Mouse (Mus musculus) liver, adult 2 months (tissue): ENCODE data around the gene Snai1. TPM values are rescaled to one million over a fixed set of nuclear protein-coding genes. Genes with fewer than 3 reads are reported as not detected.

Experiments used
- DNase-seq: peaks from one replicate; pipeline ENCODE4 v3.0.0-alpha.2; 2011; ENCODE audit warnings: low read depth, low spot score; ENCODE audit errors: extremely low read depth
- H3K27ac ChIP-seq: fragments of 200-500 bp; replicated peaks from 2 replicates; pipeline ENCODE4 v1.5.1; 2012; ENCODE audit warnings: low read depth, mild to moderate bottlenecking, control low read depth, inconsistent platforms, low read length; ENCODE audit not compliant: insufficient read depth
- H3K27me3 ChIP-seq: fragments of 200-500 bp; 2 replicates; pipeline ENCODE4 v1.6.1; 2012; ENCODE audit warnings: mild to moderate bottlenecking, moderate library complexity, low read length, inconsistent platforms; ENCODE audit not compliant: control insufficient read depth, insufficient read depth
- H3K36me3 ChIP-seq: fragments of 200-500 bp; 2 replicates; pipeline ENCODE4 v1.6.1; 2012; ENCODE audit warnings: low read length, inconsistent platforms; ENCODE audit not compliant: control insufficient read depth, insufficient read depth
- H3K4me1 ChIP-seq: fragments of 200-500 bp; 2 replicates; pipeline ENCODE4 v1.6.1; 2011; ENCODE audit warnings: low read length; ENCODE audit not compliant: control insufficient read depth, insufficient read depth
- H3K4me3 ChIP-seq: fragments of 200-500 bp; 2 replicates; pipeline ENCODE4 v1.5.1; 2011; ENCODE audit warnings: low read depth, mild to moderate bottlenecking, control low read depth, low read length, moderate library complexity; ENCODE audit not compliant: insufficient read depth
- H3K79me2 ChIP-seq: fragments of 200-500 bp; 2 replicates; pipeline ENCODE4 v1.6.1; 2012; ENCODE audit warnings: inconsistent platforms, mild to moderate bottlenecking, low read length, moderate library complexity; ENCODE audit not compliant: control insufficient read depth, insufficient read depth
- H3K9ac ChIP-seq: fragments of 200-500 bp; 2 replicates; pipeline ENCODE4 v1.6.1; 2012; ENCODE audit warnings: low read depth, mild to moderate bottlenecking, control low read depth, inconsistent platforms, low read length
- CTCF ChIP-seq: fragments of 200-500 bp; IDR thresholded peaks from 2 replicates; pipeline ENCODE4 v1.5.1; 2011; ENCODE audit warnings: low read depth, low read length, control low read depth
- POLR2A ChIP-seq: fragments of 200-500 bp; IDR thresholded peaks from 2 replicates; pipeline ENCODE4 v1.6.1; 2011; ENCODE audit warnings: low read length, control low read depth; ENCODE audit not compliant: insufficient read depth; ENCODE audit errors: extremely low read depth
- WGBS: fragments of 180-500 bp; shearing (Covaris S2); methylation state at CpG from one replicate; pipeline ENCODE4 v1.1.7; 2018; 5-methylcytosine and 5-hydroxymethylcytosine counted together
- polyA plus RNA-seq: library from polyadenylated mRNA; depleted of rRNA; stranded (reverse); fragments of >200 nt; gene quantifications from 2 replicates; pipeline ENCODE4 v1.2.3, GENCODE M21; 2012
- total RNA-seq: library from RNA; depleted of rRNA; stranded (reverse); fragments of >200 nt; gene quantifications from 2 replicates; pipeline ENCODE4 v1.2.3, GENCODE M21; 2014

Snai1 gene
- total and polyA plus RNA-seq, 2 experiments = 0.18 to 2.7 TPM

DNA sequence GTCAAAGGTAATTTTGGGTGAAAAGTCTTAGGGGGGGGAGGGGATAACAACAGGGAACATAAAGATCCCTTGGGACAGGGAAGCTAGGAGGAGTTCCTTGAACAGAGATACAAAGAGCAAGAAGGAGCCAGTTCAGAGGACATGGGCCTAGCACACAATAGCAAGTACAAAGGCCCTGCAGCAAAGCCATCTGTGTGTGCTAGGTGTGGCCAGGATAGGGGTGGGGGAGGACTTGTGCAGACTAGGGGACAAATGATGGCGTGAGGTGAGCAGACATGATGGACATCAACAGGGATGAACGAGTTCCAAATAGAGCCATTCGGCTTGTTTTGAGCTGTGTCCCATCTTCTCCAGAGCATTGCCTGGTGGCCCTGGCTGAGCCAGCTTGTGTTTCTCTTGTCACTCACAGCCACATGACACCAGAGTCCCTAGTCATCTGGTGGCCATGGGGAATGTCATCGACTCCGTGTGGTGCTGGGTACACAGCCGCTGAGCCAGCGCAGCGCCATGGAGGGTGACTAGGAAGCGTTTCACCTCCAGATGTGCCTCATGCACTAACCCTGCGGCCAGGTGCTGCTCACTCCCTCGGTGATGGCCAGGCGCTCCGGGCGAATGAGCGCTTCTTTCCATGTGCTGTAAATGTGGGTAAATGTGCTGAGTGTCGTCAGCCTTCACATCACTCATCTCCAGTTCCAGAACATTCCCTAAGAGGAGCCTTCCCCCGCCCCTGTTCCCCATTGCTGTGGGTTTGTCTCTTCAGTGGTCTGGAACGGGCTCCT is 33.6 kb downstream of the Snai1 start:
- WGBS = 73% methylated on average over 18 of the region's 18 CpGs
- no peak overlapping the region for H3K9ac ChIP-seq
- no peak for DNase-seq

DNA sequence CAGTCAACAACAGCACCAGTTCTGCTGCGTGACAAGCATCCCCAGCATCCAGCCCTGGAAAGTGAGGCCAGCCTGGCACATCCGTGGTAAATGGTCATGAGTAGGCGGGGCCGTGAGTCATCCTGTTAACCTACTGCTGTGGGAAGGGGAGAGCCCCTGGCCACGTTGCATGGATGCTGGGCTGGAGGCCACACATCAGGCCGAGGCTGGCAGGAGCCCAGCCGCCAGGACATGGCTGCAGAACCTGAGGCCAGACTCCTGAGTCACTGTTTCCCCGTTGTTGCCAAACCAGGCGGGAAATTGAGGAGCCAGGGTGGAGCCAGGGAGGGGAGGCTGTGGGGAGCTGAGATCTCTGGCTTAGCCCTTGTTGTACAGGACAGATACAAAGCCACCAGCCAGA is 36.8 kb downstream of the Snai1 start:
- no peak overlapping the region for H3K27ac ChIP-seq
- no peaks in the 10 kb centered on the region for H3K79me2 ChIP-seq
- H3K4me3 ChIP-seq = no peak overlapping the region
- no peak for DNase-seq
- WGBS = 48% methylated on average over 9 of the region's 9 CpGs
- TF ChIP-seq POLR2A (no peak), CTCF (no peak)
- no peaks in the 10 kb centered on the region for H3K36me3 ChIP-seq
- no peak overlapping the region for H3K9ac ChIP-seq
- H3K4me1 ChIP-seq = peaks cover 20% of the 10 kb centered on the region
- H3K27me3 ChIP-seq = no peaks in the 10 kb centered on the region

More for the DNA sequence above, 33.6 kb downstream of the Snai1 start:
- H3K27ac ChIP-seq = no peak overlapping the region
- H3K36me3 ChIP-seq = no peaks in the 10 kb centered on the region
- peaks cover 20% of the 10 kb centered on the region for H3K4me1 ChIP-seq
- TF ChIP-seq POLR2A (no peak), CTCF (no peak)
- H3K79me2 ChIP-seq = no peaks in the 10 kb centered on the region
- H3K4me3 ChIP-seq = no peak overlapping the region
- H3K27me3 ChIP-seq = no peaks in the 10 kb centered on the region

GRCm38 (mm10) chr2:167575581-167575980 is 37.6 kb downstream of the Snai1 start:
- H3K4me1 ChIP-seq = peaks cover 15% of the 10 kb centered on the region
- H3K36me3 ChIP-seq = no peaks in the 10 kb centered on the region
- DNase-seq = no peak
- WGBS = 78% methylated on average over 7 of the region's 7 CpGs
- no peak overlapping the region for H3K27ac ChIP-seq
- no peak overlapping the region for H3K9ac ChIP-seq
- H3K4me3 ChIP-seq = no peak overlapping the region
- TF ChIP-seq POLR2A (no peak), CTCF (no peak)
- H3K79me2 ChIP-seq = no peaks in the 10 kb centered on the region
- no peaks in the 10 kb centered on the region for H3K27me3 ChIP-seq

DNA sequence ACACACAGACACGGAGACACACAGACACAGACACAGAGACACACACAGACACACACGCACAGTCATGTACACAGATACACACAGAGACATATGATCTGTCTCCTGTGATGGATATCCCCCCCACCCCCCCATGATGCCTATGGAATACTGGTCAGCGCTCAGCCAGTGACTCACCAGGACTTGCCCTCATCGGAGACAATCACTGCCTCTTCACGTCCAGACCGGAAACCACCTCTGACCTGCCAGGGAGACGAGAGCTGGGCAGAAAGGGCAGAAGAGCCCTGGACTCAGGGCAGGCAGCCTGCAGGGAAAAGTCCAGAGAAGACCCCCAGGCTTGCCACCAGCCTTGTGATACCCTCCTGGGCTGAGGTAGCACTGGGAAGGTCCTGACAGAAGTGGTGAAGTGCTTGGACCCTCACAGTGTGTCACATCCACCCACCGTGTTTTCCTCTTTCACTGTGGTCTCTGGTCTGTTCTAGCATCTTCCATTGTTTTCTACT is 38.2 kb downstream of the Snai1 start:
- no peaks in the 10 kb centered on the region for H3K27me3 ChIP-seq
- H3K27ac ChIP-seq = no peak overlapping the region
- no peaks in the 10 kb centered on the region for H3K79me2 ChIP-seq
- TF ChIP-seq CTCF (no peak), POLR2A (no peak)
- no peak for DNase-seq
- no peak overlapping the region for H3K4me3 ChIP-seq
- H3K4me1 ChIP-seq = peaks cover 10% of the 10 kb centered on the region
- no peak overlapping the region for H3K9ac ChIP-seq
- no peaks in the 10 kb centered on the region for H3K36me3 ChIP-seq
- WGBS = 86% methylated on average over 8 of the region's 8 CpGs

- Histone ChIP-seq H3K79me2 (no peaks in the 10 kb centered on the region), H3K4me3 (no peak overlapping the region), H3K36me3 (no peaks in the 10 kb centered on the region), H3K4me1 (peaks cover 3% of the 10 kb centered on the region; the same call in 1 of the 2 replicates), H3K27ac (no peak overlapping the region), H3K27me3 (no peaks in the 10 kb centered on the region), H3K9ac (no peak overlapping the region)
- 73% methylated on average over 9 of the region's 9 CpGs for WGBS
- TF ChIP-seq CTCF (no peak), POLR2A (no peak)
- no peak for DNase-seq
Measured at GRCm38 (mm10) chr2:167577186-167577785, 39.3 kb downstream of the Snai1 start.

DNA sequence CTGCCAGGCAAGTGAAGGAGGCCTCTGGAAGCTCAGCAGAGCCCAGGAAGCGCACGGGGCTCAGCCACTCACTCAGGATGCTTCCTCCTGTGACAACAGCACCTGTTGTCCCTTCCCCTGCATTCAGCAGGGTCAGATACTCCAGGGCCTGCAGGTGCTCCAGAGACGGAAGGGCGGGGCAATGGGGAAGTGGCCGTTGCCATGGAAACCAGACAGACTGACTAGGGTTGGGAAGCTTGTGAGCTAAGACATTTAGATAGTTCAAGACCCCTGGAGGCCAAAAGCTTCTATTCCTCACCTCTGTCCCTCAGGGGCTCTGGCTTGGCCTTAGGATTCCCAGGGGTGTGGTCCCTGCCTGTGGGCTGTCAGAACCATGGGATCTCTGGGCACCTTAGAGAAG is 40.5 kb downstream of the Snai1 start:
- Histone ChIP-seq H3K79me2 (no peaks in the 10 kb centered on the region), H3K4me1 (no peaks in the 10 kb centered on the region), H3K4me3 (no peak overlapping the region), H3K9ac (no peak overlapping the region), H3K27ac (no peak overlapping the region), H3K36me3 (no peaks in the 10 kb centered on the region), H3K27me3 (no peaks in the 10 kb centered on the region)
- TF ChIP-seq POLR2A = no peak
- no peak for TF ChIP-seq CTCF
- no peak for DNase-seq
- WGBS = 73% methylated on average over 5 of the region's 5 CpGs
